Mouse (Mus musculus): ENCODE data around the gene Osr1.

The Osr1 gene

DNA sequence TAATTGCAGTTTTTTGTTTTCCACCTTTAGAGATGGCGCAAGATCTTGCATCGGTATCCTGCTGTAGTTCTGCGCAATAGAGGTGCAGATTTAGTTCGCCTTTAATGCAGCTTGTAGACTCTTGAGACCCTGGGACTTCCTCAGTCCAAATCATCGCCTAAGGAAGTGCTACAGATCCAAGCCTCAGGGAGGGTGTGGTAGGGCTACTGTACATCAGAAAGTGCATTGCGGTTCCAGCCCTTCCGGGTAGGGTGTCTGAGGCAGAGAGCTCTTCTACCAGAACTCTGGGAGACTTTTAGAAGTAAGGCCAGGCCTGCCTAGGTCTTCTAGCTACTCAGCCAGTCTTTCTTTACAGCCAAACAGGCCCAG is 15.2 kb downstream of the Osr1 start:
- DNase-seq (ENCODE audit: low spot score in 2 of 2), result no peak

DNA sequence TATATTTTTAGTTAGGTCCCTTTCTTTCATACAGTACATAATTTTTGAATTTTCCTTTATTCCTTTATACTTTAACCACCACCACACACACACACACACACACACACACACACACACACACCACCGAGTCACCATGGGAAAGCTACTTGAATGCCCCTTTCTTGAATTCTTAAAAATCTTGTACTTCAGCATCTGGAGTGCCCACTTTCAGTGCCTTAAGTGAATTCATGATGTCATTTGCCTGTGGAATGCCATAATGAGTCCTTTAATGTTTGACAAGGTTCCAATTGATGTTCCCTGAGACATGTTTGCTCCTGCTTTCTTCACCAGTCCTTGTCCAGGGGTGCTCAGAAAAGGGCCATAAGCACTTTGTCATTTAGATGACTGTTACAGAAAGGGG is 17.8 kb downstream of the Osr1 start:
- DNase-seq (ENCODE audit: low spot score in 2 of 2), result no peak

- DNase-seq (ENCODE audit: low spot score in 2 of 2), result no peak
These were observed 19.7 kb downstream of the Osr1 start for GRCm38 (mm10) chr12:9589561-9590134.

DNA sequence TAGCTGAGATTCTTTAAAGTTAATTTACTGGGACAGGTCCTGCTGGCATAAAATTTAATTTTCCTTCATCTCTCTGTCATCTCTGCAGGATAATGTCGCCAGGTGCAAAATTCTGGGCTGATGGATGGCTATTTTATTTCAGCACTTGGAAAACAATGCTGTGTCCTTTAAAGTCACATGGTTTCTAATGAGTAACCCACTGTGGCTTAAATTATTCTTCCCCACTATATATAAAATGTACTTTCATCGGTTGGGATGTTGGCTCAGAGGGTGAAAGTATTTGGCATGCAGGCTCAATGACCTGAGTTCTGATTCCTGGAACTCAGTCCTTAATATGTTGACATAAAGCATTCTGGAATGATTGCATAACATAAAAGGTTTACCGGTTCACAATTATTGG is 21.2 kb downstream of the Osr1 start:
- no peak for DNase-seq (ENCODE audit: low spot score in 2 of 2)

DNA sequence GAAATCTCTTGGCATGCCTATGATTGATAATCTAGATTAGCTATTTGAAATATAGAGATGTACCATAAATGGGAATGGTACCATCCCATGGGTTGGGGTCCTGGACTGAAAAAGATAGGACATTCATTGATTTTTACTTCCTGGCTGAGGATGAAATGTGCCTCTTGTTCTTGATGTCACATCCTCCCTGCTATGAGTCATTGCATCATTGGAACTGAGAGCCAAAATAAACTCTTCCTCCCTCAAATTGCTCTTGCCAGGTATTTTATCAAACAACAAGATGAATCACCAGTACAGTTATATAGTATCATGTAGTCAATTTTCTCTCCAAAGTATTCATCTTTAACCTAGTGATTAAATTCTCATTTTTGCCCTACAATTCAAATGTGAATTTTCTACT is 28.3 kb downstream of the Osr1 start:
- DNase-seq (ENCODE audit: low spot score in 2 of 2), result no peak
